Mouse (Mus musculus) T-helper 1 cell (primary cell): ENCODE results near the gene Pbx2.

Experiments
- in situ Hi-C: fragments of 300-600 bp; cut with MboI, MseI; formaldehyde crosslinking; loops from one replicate; pipeline ENCODE4 v1.15.1; 2025; ENCODE audit warnings: high pct_unique_total_duplicates

Gene Pbx2

DNA sequence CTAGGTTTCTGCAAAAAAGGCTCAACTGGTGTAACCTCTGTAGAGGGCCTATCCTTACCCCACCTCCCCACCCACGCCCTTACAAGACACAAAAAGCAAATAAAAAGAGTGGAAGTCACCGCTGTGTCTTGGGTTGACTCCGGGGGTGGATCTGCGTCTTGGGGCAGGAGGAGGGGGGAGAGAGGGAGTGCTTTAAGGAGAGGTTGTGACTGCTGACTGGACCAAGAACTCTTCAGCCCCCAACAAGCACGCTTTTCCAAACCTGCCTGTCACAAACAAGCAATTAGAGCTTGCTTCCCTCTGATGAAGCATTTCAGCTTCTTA, 37.5 kb downstream of the Pbx2 start:
- in situ Hi-C loops = loop anchor here (25.0 kb wide), 1 partner anchor 484 kb away; the partner anchor contains the start of genes Csnk2b, Gpank1, Ly6g5b and Ly6g5c

DNA sequence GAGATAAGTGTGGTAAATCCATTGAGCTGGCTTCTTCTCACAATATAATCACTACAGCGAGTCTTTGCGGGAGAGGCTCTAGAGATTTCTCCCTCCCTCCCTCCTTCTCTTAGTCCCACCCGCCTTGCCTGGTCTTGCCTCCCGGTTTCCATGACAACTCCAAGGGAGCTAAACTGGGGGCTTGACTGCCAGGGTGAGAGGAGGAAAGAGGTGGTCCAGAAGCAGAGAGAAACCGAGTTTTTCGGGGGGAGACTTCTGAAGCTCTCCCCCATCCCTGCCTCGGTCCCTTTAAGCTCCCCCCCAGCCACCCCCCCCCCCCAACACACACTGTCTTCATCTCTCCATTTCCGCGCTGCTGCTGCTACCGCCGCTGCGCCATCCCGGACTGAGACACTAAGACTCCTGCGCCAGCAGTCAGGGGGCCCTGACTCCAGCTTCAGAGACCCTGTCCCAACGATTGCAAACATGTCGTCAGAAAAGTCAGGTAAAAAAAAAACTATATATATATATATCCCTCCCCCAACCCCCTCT, 38.2 kb downstream of the Pbx2 start, which contains the start of gene Prrt1:
TSS of gene Prrt1 (plus strand) at position 313 of the 531 bp plus-strand sequence.
- in situ Hi-C loops = loop anchor here (25.0 kb wide), 1 partner anchor 483 kb away; the partner anchor contains the start of genes Csnk2b, Gpank1, Ly6g5b and Ly6g5c

DNA sequence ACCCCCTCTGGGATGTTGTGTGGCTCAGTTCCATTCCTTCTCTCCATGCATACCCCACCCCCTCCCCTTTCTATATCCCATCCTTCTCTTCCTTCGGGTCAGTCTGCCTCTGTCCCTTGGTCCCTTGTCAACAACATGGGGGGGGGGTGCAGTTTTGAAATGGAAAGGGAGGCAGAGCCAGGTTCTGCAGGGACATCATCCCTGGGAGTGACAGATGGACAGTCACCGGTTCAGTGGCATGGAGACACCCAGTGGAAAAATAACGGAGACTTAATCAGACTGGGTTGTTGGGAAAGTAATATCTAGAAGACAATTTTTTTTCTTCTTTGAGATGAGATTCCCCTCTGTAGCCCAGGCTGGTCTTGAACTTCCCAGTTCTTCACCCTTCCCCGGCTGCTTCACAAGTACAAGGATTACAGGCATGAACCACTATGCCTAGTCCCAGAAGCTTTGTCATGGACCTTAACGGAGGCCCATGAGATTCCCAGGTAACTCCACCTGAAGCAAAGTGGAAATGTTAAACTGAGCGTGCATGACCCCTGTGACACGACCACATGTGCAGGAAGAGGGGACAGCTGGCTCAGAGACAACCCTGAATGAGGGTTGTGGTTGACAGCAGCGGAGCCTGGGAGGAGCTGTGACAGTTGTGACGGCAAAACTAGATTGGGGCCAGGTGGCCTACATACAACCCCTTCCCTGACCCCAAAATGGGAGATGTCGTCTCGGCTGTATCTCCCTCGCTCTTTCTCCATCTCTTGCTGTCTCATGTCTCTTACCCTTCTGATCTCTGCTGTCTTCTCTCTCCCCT, 38.9 kb downstream of the Pbx2 start:
- in situ Hi-C loops = loop anchor here (10.0 to 25.0 kb wide), 2 partner anchors 305 to 482 kb away; partner anchors contain the start of genes Csnk2b, Gpank1, Ly6g5b and Ly6g5c

DNA sequence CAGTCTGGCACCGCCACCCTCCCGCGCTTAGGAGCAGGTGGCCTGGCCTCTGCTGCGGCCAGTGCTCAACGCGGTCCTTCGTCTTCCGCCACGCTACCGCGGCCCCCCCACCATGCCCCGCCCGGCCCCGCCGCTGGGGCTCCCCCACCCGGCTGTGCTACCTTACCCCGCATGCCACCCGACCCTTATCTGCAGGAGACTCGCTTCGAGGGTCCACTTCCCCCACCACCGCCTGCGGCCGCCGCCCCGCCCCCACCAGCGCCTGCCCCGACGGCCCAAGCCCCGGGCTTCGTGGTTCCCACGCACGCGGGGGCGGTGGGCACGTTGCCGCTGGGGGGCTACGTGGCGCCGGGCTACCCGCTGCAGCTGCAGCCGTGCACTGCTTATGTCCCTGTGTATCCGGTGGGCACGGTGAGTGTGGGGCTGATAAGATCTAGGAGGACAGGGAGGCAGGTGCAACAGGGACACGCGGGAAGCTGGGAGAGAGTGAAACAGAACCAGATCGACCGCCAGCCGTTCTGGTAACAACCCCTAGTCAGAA, 39.8 kb downstream of the Pbx2 start:
- in situ Hi-C loops = loop anchor here (10.0 to 25.0 kb wide), 2 partner anchors 304 to 481 kb away; partner anchors contain the start of genes Csnk2b, Gpank1, Ly6g5b and Ly6g5c

DNA sequence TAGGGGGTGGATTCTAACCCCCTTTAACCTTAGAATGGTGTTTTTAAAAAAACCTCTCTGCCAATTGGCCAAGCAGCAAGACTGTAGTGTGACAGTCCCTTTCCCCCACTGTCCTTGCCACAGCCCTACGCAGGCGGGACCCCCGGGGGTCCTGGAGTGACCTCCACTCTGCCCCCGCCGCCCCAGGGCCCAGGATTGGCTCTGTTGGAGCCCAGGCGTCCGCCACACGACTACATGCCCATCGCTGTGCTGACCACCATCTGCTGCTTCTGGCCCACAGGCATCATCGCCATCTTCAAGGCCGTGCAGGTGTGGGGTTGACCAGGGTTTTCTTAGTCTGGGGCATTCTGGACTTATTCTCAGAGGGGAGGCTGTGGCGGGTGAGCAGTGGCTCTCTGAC, 40.6 kb downstream of the Pbx2 start:
- in situ Hi-C loops = loop anchor here (10.0 to 25.0 kb wide), 2 partner anchors 303 to 481 kb away; partner anchors contain the start of genes Csnk2b, Gpank1, Ly6g5b and Ly6g5c

DNA sequence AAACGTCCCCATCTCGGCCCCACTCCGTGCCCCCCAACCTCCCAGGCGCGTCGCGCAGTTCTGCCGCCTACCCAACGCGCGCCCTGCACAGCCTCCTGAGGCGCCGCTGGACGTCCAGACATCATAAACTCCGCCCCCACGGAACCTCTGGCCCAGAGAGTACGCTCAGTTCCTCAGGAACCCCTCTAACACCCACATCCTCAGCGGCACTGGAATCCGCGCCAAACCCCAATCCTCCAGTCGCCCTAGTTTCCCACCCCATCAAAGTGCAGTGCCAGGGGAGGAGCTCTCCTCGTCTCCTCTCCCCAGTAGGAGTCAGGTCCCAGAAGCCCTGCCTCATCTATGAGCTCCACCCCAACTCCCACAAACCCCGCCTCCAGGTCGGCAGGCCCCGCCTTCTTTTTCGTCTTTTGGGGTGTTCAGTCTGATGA, 41.2 kb downstream of the Pbx2 start:
- in situ Hi-C loops = loop anchor here (10.0 to 25.0 kb wide), 2 partner anchors 303 to 480 kb away; partner anchors contain the start of genes Csnk2b, Gpank1, Ly6g5b and Ly6g5c

DNA sequence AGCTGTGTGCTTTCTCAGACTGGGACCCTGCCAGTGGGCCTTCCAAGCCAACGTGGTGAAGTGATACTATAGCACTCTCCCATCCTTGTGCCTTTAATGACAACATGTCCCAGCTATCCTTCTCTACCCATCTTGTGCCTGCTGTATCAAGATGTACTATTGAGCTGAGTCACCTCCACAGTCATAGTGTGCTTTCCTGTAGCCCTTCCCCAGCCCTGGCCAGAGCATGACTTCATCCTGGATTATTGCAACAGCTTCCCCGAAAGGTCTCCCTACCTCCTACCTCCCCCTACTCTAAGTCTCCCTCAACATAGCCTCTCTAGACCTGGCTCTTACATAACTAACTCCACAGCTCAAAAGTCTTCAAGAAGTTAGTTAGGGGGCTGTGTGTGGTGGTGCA, 44.6 kb downstream of the Pbx2 start:
- in situ Hi-C loops = loop anchor here (10.0 to 25.0 kb wide), 2 partner anchors 299 to 477 kb away; partner anchors contain the start of genes Csnk2b, Gpank1, Ly6g5b and Ly6g5c

DNA sequence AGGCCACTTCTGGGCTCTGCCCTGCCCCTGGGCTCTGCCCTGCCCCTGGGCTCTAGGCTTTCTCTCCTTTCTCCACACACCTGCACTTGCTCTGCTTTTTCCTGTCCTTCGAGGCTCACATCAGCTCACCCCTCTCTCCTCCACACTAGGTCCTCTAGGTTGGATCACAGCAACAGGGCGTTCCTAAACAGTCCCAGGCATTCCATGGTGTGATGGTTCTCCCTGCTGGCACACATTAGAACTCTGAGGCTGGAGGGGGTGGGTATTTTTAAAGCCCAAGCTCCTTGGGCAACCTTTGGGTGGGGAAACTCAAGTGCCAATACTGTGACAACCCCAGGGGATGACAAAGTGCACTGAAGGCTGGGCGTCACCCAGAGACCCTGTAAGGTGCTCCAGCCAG, 46.4 kb downstream of the Pbx2 start:
- in situ Hi-C loops = loop anchor here (10.0 to 25.0 kb wide), 2 partner anchors 297 to 475 kb away; partner anchors contain the start of genes Csnk2b, Gpank1, Ly6g5b and Ly6g5c

DNA sequence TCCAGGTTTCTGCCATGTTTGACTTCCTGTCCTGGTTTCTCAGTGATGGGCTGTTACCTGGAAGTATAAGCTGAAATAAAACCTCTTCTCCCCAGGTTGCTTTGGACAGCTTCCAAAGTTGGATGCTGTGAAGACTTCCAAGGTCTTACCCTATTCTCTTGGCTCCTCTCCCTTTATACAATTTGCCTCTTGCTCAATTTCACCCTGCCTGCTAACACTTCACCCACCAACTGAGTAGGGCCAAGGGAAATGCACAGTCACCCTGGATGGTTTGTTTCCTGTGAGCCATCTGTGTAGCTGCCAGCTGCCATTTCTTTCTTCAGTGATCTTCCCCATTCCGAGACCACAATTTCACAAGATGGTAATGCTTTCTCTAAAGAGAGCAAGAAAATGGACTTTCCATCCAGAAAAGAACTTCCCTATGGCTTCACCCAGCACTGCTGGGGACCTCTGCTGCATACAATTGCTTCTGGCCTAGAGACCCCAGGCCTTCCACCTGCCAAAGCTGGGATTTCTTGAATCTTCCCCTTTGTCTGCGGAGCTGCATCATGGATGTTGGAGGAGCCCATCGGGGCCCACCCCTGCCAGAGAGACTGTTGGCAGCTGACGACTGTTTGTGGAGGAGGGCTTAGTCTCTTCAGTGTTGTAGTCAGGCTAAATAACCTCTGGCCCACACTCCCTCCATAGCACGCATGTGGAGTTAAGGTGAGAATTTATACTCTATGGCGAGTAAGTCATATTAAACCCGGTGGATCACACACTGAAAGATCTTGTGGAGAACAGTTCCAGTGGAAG, 48.6 kb downstream of the Pbx2 start:
- in situ Hi-C loops = loop anchor here (10.0 to 25.0 kb wide), 2 partner anchors 295 to 473 kb away; partner anchors contain the start of genes Csnk2b, Gpank1, Ly6g5b and Ly6g5c

DNA sequence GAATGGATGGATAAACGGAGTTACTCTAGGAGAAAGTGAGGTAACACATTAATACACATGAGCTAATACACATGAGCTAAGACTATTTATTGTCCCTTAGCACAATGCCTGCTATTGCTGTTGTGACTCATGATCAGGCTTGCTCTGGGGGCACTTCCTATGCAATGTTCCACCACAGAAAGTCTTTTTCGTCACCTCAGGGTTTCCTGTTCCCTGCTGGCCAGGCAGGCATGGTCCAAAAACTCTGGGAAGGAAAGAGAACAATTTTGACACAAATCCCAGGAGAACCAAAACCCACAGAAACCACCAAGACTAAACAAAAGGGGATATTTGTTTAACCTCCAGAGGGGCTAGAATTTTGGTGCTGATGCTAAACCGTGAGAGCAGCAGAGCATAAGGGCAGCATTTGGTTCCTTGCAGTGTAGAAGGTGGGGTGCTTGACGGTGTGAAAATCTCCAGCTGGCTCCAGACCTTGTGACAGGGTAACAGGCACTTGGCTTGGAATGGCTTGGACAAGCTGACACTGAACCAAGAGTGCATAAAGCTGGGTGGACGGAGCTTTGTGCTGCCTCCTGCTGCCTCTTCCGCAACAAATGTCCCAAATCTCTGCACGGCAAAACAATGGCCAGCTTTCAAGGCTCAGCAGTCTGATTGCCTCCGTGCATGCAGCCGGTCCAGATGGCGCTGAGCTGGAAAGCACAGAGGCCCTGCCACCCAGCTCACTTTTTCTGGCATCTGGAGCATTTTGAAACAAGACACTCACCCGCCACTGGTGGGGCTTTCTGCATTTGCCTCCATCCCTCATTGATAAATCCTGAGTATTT, 49.9 kb downstream of the Pbx2 start:
- in situ Hi-C loops = loop anchor here (25.0 kb wide), 1 partner anchor 471 kb away; the partner anchor contains the start of genes Csnk2b, Gpank1, Ly6g5b and Ly6g5c

DNA sequence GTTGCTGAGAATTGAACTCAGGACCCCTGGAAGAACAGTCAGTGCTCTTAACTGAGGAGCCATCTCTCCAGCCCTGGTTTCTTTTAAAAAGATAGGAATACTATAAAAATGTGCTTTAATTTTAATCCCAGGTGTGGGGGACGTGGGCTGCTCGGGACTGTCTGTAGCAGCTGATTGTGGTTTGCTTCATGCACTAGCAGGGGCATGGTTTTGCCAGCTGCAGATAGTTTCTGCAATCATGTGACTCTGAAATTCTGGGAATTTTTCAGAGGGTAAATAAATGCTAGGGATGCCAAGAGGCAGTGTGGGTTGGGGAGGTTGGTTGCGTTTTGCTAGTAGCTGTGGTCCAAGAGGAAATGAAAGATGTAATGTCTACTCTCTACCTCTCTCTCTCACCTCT, 50.9 kb downstream of the Pbx2 start:
- in situ Hi-C loops = loop anchor here (25.0 kb wide), 1 partner anchor 470 kb away; the partner anchor contains the start of genes Csnk2b, Gpank1, Ly6g5b and Ly6g5c

DNA sequence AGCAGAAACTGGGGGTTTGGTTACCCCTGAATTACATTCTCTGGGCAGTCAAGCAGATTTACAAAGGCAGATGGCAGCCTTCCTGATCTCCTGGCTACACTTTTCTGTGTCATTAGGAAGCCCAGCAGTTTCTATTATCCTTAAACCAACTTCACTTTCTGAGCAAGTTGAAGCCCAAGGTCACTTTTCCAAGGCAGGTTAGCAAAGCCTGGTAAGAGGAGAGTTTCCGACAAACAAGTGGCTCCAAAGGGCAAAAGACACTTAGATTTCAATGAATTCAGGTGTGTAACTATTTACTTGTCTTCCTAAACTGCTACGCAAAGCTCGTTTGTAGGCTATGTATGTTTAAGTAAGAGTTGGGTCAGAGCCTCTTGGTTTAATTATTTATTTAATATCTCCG, 52.3 kb downstream of the Pbx2 start:
- in situ Hi-C loops = loop anchor here (25.0 kb wide), 1 partner anchor 469 kb away; the partner anchor contains the start of genes Csnk2b, Gpank1, Ly6g5b and Ly6g5c

DNA sequence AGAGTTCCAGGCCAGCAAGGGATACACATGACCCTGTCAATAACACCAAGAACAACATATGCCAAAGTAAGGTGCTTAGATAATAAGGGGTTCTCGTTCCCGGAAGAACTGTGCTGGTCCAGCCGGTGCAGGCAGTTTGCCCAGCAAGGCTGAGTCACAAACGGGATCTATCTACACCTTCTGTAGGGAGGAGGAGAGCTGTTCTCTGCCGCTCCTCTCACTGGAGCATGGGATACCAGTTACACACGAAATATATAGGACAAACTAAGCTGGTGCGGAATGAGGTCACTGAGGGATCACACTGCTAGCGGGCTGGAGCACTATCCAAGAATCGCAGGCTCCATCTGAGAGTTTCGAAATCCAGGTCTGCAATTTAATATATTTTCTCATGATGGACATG, 52.9 kb downstream of the Pbx2 start:
- in situ Hi-C loops = loop anchor here (25.0 kb wide), 1 partner anchor 468 kb away; the partner anchor contains the start of genes Csnk2b, Gpank1, Ly6g5b and Ly6g5c

DNA sequence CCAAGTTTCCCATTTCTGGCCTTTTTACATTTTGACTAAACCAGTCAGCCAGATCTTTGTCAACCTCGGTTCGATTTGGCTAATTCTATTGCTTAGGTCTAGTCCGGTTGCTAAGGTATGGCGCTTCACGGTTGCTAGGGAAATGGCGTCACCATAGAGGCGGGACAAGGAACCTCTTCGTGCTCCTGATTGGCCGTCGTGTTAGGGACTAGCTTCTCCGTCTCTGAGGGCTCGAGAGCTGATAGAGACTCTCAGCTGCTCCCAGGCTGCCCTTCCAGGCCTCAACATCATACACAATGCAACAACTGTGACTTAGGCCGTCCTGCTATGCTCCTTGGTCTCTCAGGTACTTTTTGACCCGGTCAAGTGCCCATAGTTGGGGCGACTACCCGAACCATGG, 53.5 kb downstream of the Pbx2 start, which contains the start of gene Fkbpl:
TSS of gene Fkbpl (plus strand) at position 157 of the 400 bp plus-strand sequence.
- in situ Hi-C loops = loop anchor here (25.0 kb wide), 1 partner anchor 468 kb away; the partner anchor contains the start of genes Csnk2b, Gpank1, Ly6g5b and Ly6g5c

DNA sequence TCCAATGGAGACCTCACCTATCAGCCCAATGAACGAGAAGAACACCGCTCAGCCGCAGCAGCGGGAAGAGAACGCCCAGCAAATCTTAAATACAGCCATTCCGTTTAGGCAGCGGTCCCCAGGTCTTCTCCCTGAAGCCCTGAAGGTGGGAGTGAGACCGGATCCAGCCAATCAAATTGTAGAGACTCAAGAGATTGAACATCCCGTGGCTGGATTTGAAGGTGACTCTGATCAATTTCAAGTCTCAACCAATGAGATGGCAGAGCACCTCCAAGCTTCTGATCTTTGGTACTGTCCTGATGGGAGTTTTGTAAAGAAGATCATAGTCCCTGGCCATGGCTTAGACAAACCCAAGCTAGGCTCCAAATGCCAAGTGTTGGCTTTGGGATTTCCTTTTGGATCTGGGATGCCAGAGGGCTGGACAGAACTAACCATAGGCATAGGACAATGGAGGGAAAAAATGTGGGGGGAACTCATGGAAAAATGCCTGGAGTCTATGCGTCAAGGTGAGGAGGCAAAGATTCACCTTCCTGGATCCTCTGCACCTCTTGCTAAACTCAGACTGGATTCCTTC, 54.3 kb downstream of the Pbx2 start:
- in situ Hi-C loops = loop anchor here (25.0 kb wide), 1 partner anchor 467 kb away; the partner anchor contains the start of genes Csnk2b, Gpank1, Ly6g5b and Ly6g5c

DNA sequence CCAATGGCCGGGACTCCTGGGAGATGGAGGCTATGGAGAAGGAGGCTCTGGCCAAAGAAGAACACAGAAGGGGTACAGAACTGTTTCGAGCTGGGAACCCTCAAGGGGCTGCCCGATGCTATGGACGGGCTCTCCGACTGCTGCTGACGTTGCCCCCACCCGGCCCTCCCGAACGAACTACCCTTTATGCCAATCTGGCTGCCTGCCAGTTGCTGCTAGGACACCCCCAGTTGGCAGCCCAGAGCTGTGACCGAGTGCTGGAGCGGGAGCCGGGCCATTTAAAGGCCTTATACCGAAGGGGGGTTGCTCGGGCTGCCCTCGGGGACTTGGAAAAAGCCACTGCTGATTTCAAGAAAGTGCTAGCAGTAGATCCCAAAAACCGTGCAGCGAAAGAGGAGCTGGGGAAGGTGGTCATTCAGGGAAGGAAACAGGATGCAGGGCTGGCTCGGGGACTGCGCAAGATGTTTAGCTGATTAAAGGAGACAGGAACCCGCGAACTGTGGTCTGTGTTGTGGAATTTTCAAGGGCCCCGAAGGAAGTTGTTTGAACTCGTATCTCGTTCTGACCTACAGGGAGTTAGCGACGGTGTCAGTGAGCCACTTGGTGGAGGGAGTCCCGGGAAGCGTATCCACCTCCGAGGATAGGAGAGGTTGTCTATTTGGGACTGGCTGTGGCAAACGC, 54.9 kb downstream of the Pbx2 start:
- in situ Hi-C loops = loop anchor here (25.0 kb wide), 1 partner anchor 466 kb away; the partner anchor contains the start of genes Csnk2b, Gpank1, Ly6g5b and Ly6g5c
